Mouse (Mus musculus): ENCODE measurements around the gene Gm26741. TPM values are rescaled to one million over a fixed set of nuclear protein-coding genes. Genes with fewer than 3 reads are reported as not detected.

Gm26741 gene
- polyA plus RNA-seq, 1 experiment from 2014 or later: not detected

GRCm38 (mm10) chr10:52384823-52385610 lies 26.4 kb downstream of the Gm26741 start:
- no peak for ATAC-seq (ENCODE audit: insufficient read depth, low FRiP score)
- 46% methylated on average over 8 of the region's 8 CpGs for WGBS
- H3K27ac ChIP-seq (ENCODE audit: low read length): no peak overlapping the region
- H3K9me3 ChIP-seq (replicated peaks; ENCODE audit: control insufficient read depth, low read length): no peaks in the 10 kb centered on the region
- H3K4me3 ChIP-seq (replicated peaks; ENCODE audit: low read length): no peak overlapping the region
- H3K9ac ChIP-seq (ENCODE audit: low read length): no peak overlapping the region
- H3K4me1 ChIP-seq (ENCODE audit: control insufficient read depth, insufficient read depth, low read length): peaks cover 9% of the 10 kb centered on the region; the same call in 1 of the 2 replicates
- no peak overlapping the region for H3K4me2 ChIP-seq (ENCODE audit: low read depth, low read length)
- no peaks in the 10 kb centered on the region for H3K36me3 ChIP-seq (ENCODE audit: control insufficient read depth, insufficient read depth, low read length)
- no peaks in the 10 kb centered on the region for H3K27me3 ChIP-seq (ENCODE audit: control insufficient read depth, insufficient read depth, low read length)

GRCm38 (mm10) chr10:52387192-52387591 lies 28.6 kb downstream of the Gm26741 start:
- H3K4me1 ChIP-seq (ENCODE audit: control insufficient read depth, insufficient read depth, low read length): peaks cover 4% of the 10 kb centered on the region; the same call in 1 of the 2 replicates
- H3K4me3 ChIP-seq (replicated peaks; ENCODE audit: low read length): no peak overlapping the region
- no peak for ATAC-seq (ENCODE audit: insufficient read depth, low FRiP score)
- H3K9me3 ChIP-seq (replicated peaks; ENCODE audit: control insufficient read depth, low read length): no peaks in the 10 kb centered on the region
- no peak overlapping the region for H3K27ac ChIP-seq (ENCODE audit: low read length)
- no peaks in the 10 kb centered on the region for H3K27me3 ChIP-seq (ENCODE audit: control insufficient read depth, insufficient read depth, low read length)
- WGBS: 41% methylated on average over 4 of the region's 4 CpGs
- no peak overlapping the region for H3K4me2 ChIP-seq (ENCODE audit: low read depth, low read length)
- H3K9ac ChIP-seq (ENCODE audit: low read length): no peak overlapping the region
- no peaks in the 10 kb centered on the region for H3K36me3 ChIP-seq (ENCODE audit: control insufficient read depth, insufficient read depth, low read length)

DNA sequence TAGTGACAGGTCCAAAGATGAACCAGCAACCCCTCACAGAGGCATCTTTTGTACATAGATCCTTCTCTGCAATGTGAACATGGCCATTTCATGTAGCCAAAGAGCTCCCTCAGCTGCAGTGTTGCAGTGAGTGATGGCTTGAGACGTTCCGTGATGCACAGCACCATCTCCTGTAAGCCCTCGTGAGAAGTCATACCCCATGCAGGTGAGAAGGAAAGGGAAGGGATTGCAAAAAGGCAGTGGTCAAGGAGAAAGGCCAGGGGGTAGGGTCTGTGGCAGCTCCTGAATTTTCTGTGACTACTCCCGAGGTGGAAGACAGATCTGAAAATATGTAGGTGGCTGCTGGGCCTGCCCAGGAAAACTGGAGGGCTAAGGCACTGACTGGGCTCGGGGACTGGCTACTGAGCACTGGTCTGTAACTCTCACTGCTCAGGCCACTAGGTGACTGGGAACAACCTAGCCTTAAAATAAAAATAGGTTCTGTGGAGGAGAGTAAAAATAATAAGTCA lies 30.4 kb downstream of the Gm26741 start, which contains the start of gene Nepn:
Gene Nepn, plus strand, starts transcription at position 51 of the 509 bp plus-strand sequence.
- ATAC-seq (ENCODE audit: insufficient read depth, low FRiP score): no peak
- Histone ChIP-seq H3K4me1 (ENCODE audit: control insufficient read depth, insufficient read depth, low read length) (no peaks in the 10 kb centered on the region), H3K9ac (ENCODE audit: low read length) (no peak within 1 kb of the TSS), H3K4me3 (replicated peaks; ENCODE audit: low read length) (no peak within 1 kb of the TSS), H3K36me3 (ENCODE audit: control insufficient read depth, insufficient read depth, low read length) (no peaks in the 10 kb centered on the region), H3K4me2 (ENCODE audit: low read depth, low read length) (no peak within 1 kb of the TSS), H3K9me3 (replicated peaks; ENCODE audit: control insufficient read depth, low read length) (no peaks in the 10 kb centered on the region), H3K27ac (ENCODE audit: low read length) (no peak within 1 kb of the TSS), H3K27me3 (ENCODE audit: control insufficient read depth, insufficient read depth, low read length) (no peaks in the 10 kb centered on the region)
- WGBS: 65% methylated on average over 5 of the region's 5 CpGs

- no peaks in the 10 kb centered on the region for H3K4me1 ChIP-seq (ENCODE audit: control insufficient read depth, insufficient read depth, low read length)
- no peak overlapping the region for H3K9ac ChIP-seq (ENCODE audit: low read length)
- ATAC-seq (ENCODE audit: insufficient read depth, low FRiP score): no peak
- H3K4me3 ChIP-seq (replicated peaks; ENCODE audit: low read length): no peak overlapping the region
- no peak overlapping the region for H3K4me2 ChIP-seq (ENCODE audit: low read depth, low read length)
- WGBS: 67% methylated on average over 3 of the region's 3 CpGs
- no peaks in the 10 kb centered on the region for H3K9me3 ChIP-seq (replicated peaks; ENCODE audit: control insufficient read depth, low read length)
- no peaks in the 10 kb centered on the region for H3K36me3 ChIP-seq (ENCODE audit: control insufficient read depth, insufficient read depth, low read length)
- no peaks in the 10 kb centered on the region for H3K27me3 ChIP-seq (ENCODE audit: control insufficient read depth, insufficient read depth, low read length)
- H3K27ac ChIP-seq (ENCODE audit: low read length): no peak overlapping the region
Observed at GRCm38 (mm10) chr10:52389438-52389837, 30.9 kb downstream of the Gm26741 start.

- Histone ChIP-seq H3K4me3 (replicated peaks; ENCODE audit: low read length) (no peak overlapping the region), H3K9me3 (replicated peaks; ENCODE audit: control insufficient read depth, low read length) (no peaks in the 10 kb centered on the region), H3K4me2 (ENCODE audit: low read depth, low read length) (no peak overlapping the region), H3K27me3 (ENCODE audit: control insufficient read depth, insufficient read depth, low read length) (no peaks in the 10 kb centered on the region), H3K27ac (ENCODE audit: low read length) (no peak overlapping the region), H3K36me3 (ENCODE audit: control insufficient read depth, insufficient read depth, low read length) (no peaks in the 10 kb centered on the region), H3K9ac (ENCODE audit: low read length) (no peak overlapping the region), H3K4me1 (ENCODE audit: control insufficient read depth, insufficient read depth, low read length) (no peaks in the 10 kb centered on the region)
- WGBS: 54% methylated on average over 2 of the region's 2 CpGs
- ATAC-seq (ENCODE audit: insufficient read depth, low FRiP score): no peak
Observed at GRCm38 (mm10) chr10:52391208-52391607, 32.6 kb downstream of the Gm26741 start.

GRCm38 (mm10) chr10:52396647-52397046 lies 38.1 kb downstream of the Gm26741 start:
- no peak for ATAC-seq (ENCODE audit: insufficient read depth, low FRiP score)
- Histone ChIP-seq H3K36me3 (ENCODE audit: control insufficient read depth, insufficient read depth, low read length) (no peaks in the 10 kb centered on the region), H3K4me2 (ENCODE audit: low read depth, low read length) (no peak overlapping the region), H3K27ac (ENCODE audit: low read length) (no peak overlapping the region), H3K4me1 (ENCODE audit: control insufficient read depth, insufficient read depth, low read length) (no peaks in the 10 kb centered on the region), H3K9ac (ENCODE audit: low read length) (no peak overlapping the region), H3K9me3 (replicated peaks; ENCODE audit: control insufficient read depth, low read length) (no peaks in the 10 kb centered on the region), H3K4me3 (replicated peaks; ENCODE audit: low read length) (no peak overlapping the region), H3K27me3 (ENCODE audit: control insufficient read depth, insufficient read depth, low read length) (no peaks in the 10 kb centered on the region)
- 91% methylated on average over 3 of the region's 3 CpGs for WGBS

DNA sequence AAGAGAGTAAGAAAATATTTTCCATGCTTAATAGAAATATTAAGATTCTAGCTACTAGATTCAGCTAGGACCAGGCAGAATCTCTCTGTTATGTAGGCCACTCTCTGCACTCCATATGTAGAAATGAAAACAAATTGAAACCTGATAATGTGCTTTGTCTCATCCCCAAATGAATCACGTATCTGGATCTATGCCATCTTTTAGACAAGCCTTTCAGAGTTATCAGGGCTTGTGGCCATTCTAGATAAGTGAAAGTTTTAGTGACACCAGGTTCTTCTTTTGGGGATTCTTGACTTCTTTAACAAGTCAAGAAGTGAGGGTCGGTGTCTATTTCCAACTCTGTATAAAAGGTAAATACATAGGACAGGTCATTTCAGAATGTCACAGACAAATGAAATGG lies 40.1 kb downstream of the Gm26741 start:
- no peaks in the 10 kb centered on the region for H3K27me3 ChIP-seq (ENCODE audit: control insufficient read depth, insufficient read depth, low read length)
- no peaks in the 10 kb centered on the region for H3K9me3 ChIP-seq (replicated peaks; ENCODE audit: control insufficient read depth, low read length)
- H3K4me1 ChIP-seq (ENCODE audit: control insufficient read depth, insufficient read depth, low read length): no peaks in the 10 kb centered on the region
- WGBS: 73% methylated on average over 2 of the region's 2 CpGs
- H3K27ac ChIP-seq (ENCODE audit: low read length): no peak overlapping the region
- no peak overlapping the region for H3K4me2 ChIP-seq (ENCODE audit: low read depth, low read length)
- no peak for ATAC-seq (ENCODE audit: insufficient read depth, low FRiP score)
- no peak overlapping the region for H3K9ac ChIP-seq (ENCODE audit: low read length)
- no peak overlapping the region for H3K4me3 ChIP-seq (replicated peaks; ENCODE audit: low read length)
- no peaks in the 10 kb centered on the region for H3K36me3 ChIP-seq (ENCODE audit: control insufficient read depth, insufficient read depth, low read length)

- Histone ChIP-seq H3K36me3 (ENCODE audit: control insufficient read depth, insufficient read depth, low read length) (no peaks in the 10 kb centered on the region), H3K9ac (ENCODE audit: low read length) (no peak overlapping the region), H3K27me3 (ENCODE audit: control insufficient read depth, insufficient read depth, low read length) (no peaks in the 10 kb centered on the region), H3K4me1 (ENCODE audit: control insufficient read depth, insufficient read depth, low read length) (no peaks in the 10 kb centered on the region), H3K27ac (ENCODE audit: low read length) (no peak overlapping the region), H3K9me3 (replicated peaks; ENCODE audit: control insufficient read depth, low read length) (no peaks in the 10 kb centered on the region), H3K4me2 (ENCODE audit: low read depth, low read length) (no peak overlapping the region), H3K4me3 (replicated peaks; ENCODE audit: low read length) (no peak overlapping the region)
- ATAC-seq (ENCODE audit: insufficient read depth, low FRiP score): no peak
- 54% methylated on average over 3 of the region's 3 CpGs for WGBS
Observed at GRCm38 (mm10) chr10:52399722-52400121, 41.2 kb downstream of the Gm26741 start.

- WGBS: 74% methylated on average over 13 of the region's 13 CpGs
- no peaks in the 10 kb centered on the region for H3K36me3 ChIP-seq (ENCODE audit: control insufficient read depth, insufficient read depth, low read length)
- no peak overlapping the region for H3K4me3 ChIP-seq (replicated peaks; ENCODE audit: low read length)
- no peaks in the 10 kb centered on the region for H3K9me3 ChIP-seq (replicated peaks; ENCODE audit: control insufficient read depth, low read length)
- H3K4me2 ChIP-seq (ENCODE audit: low read depth, low read length): no peak overlapping the region
- no peak for ATAC-seq (ENCODE audit: insufficient read depth, low FRiP score)
- no peak overlapping the region for H3K27ac ChIP-seq (ENCODE audit: low read length)
- H3K9ac ChIP-seq (ENCODE audit: low read length): no peak overlapping the region
- no peaks in the 10 kb centered on the region for H3K27me3 ChIP-seq (ENCODE audit: control insufficient read depth, insufficient read depth, low read length)
- no peaks in the 10 kb centered on the region for H3K4me1 ChIP-seq (ENCODE audit: control insufficient read depth, insufficient read depth, low read length)
Observed at GRCm38 (mm10) chr10:52405160-52405559, 46.6 kb downstream of the Gm26741 start.

Data from stomach, embryonic 16.5 days (tissue).